Mouse (Mus musculus) midbrain, embryonic 13.5 days (tissue): ENCODE data around the gene Smc1b. TPM values are rescaled to one million over a fixed set of nuclear protein-coding genes. Genes with fewer than 3 reads are reported as not detected.

Experiments
- ATAC-seq: fragments of 200-750 bp; cut with Nextera tagmentation; 2 replicates; pipeline ENCODE4 v1.8.0; 2017; ENCODE audit warnings: mild to moderate bottlenecking, moderate TSS enrichment, moderate library complexity
- H3K27ac ChIP-seq: fragments of 300-500 bp; sonication (generic); 2 replicates; pipeline ENCODE4 v1.5.1; 2015; ENCODE audit warnings: inconsistent platforms, mild to moderate bottlenecking, moderate library complexity
- H3K27me3 ChIP-seq: fragments of 300-500 bp; sonication (generic); 2 replicates; pipeline ENCODE4 v1.6.1; 2015; ENCODE audit warnings: mild to moderate bottlenecking, inconsistent platforms
- H3K36me3 ChIP-seq: fragments of 300-500 bp; sonication (generic); 2 replicates; pipeline ENCODE4 v1.6.1; 2015; ENCODE audit warnings: mild to moderate bottlenecking, inconsistent platforms
- H3K4me1 ChIP-seq: fragments of 300-500 bp; sonication (generic); replicated peaks from 2 replicates; pipeline ENCODE4 v1.6.1; 2015; ENCODE audit warnings: inconsistent platforms
- H3K4me2 ChIP-seq: fragments of 300-500 bp; sonication (generic); replicated peaks from 2 replicates; pipeline ENCODE4 v1.6.1; 2015; ENCODE audit warnings: moderate library complexity, mild to moderate bottlenecking, inconsistent platforms
- H3K4me3 ChIP-seq: fragments of 300-500 bp; sonication (generic); replicated peaks from 2 replicates; pipeline ENCODE4 v1.5.1; 2015; ENCODE audit warnings: mild to moderate bottlenecking, inconsistent platforms
- H3K9ac ChIP-seq: fragments of 300-500 bp; sonication (generic); replicated peaks from 2 replicates; pipeline ENCODE4 v1.6.1; 2015; ENCODE audit warnings: mild to moderate bottlenecking, inconsistent platforms
- H3K9me3 ChIP-seq: fragments of 300-500 bp; sonication (generic); 2 replicates; pipeline ENCODE4 v1.6.1; 2016; ENCODE audit warnings: mild to moderate bottlenecking, inconsistent platforms
- WGBS: fragments of 180-500 bp; shearing (Covaris S2); methylation state at CpG from one replicate; pipeline ENCODE4 v1.1.7; 2015; 5-methylcytosine and 5-hydroxymethylcytosine counted together
- polyA plus RNA-seq: library from polyadenylated mRNA; unstranded; fragments of >200 nt; fragmentation: Nextera tagmentation; extraction: Ambion mirVana; gene quantifications from 2 replicates; pipeline ENCODE4 v1.2.1, GENCODE M21; 2015

The Smc1b gene
- polyA plus RNA-seq, 1 experiment from 2014 or later = 0.07 TPM

GRCm38 (mm10) chr15:85161416-85161815 is 29.7 kb upstream of the Smc1b start:
- H3K4me1 ChIP-seq = peaks cover 11% of the 10 kb centered on the region
- H3K36me3 ChIP-seq = no peaks in the 10 kb centered on the region
- no peak overlapping the region for H3K4me3 ChIP-seq
- H3K27me3 ChIP-seq = no peaks in the 10 kb centered on the region
- H3K9me3 ChIP-seq = no peaks in the 10 kb centered on the region
- H3K27ac ChIP-seq = no peak overlapping the region
- H3K4me2 ChIP-seq = no peak overlapping the region
- no peak for ATAC-seq
- no peak overlapping the region for H3K9ac ChIP-seq

GRCm38 (mm10) chr15:85156198-85156597 is 24.4 kb upstream of the Smc1b start:
- no peak overlapping the region for H3K27ac ChIP-seq
- no peaks in the 10 kb centered on the region for H3K36me3 ChIP-seq
- H3K4me2 ChIP-seq = no peak overlapping the region
- peaks cover 3% of the 10 kb centered on the region; the same call in 1 of the 2 replicates for H3K4me1 ChIP-seq
- H3K9ac ChIP-seq = no peak overlapping the region
- H3K27me3 ChIP-seq = 0 out of 2 replicates have a peak, but pooled peaks cover 4% of the 10 kb centered on the region
- WGBS = 74% methylated on average over 4 of the region's 4 CpGs
- no peak for ATAC-seq
- H3K9me3 ChIP-seq = no peaks in the 10 kb centered on the region
- H3K4me3 ChIP-seq = no peak overlapping the region

GRCm38 (mm10) chr15:85154091-85154490 is 22.3 kb upstream of the Smc1b start:
- WGBS = 92% methylated on average over 3 of the region's 3 CpGs
- Histone ChIP-seq H3K9ac (no peak overlapping the region), H3K4me1 (peaks cover 3% of the 10 kb centered on the region; the same call in 1 of the 2 replicates), H3K4me3 (no peak overlapping the region), H3K36me3 (no peaks in the 10 kb centered on the region), H3K27me3 (0 out of 2 replicates have a peak, but pooled peaks cover 4% of the 10 kb centered on the region), H3K27ac (no peak overlapping the region), H3K4me2 (no peak overlapping the region), H3K9me3 (no peaks in the 10 kb centered on the region)
- ATAC-seq = no peak

- peaks cover 5% of the 10 kb centered on the region; the same call in 1 of the 2 replicates for H3K4me1 ChIP-seq
- no peaks in the 10 kb centered on the region for H3K36me3 ChIP-seq
- no peak overlapping the region for H3K9ac ChIP-seq
- ATAC-seq = no peak
- no peaks in the 10 kb centered on the region for H3K9me3 ChIP-seq
- no peak overlapping the region for H3K4me2 ChIP-seq
- no peak overlapping the region for H3K4me3 ChIP-seq
- 74% methylated on average over 3 of the region's 3 CpGs for WGBS
- H3K27ac ChIP-seq = no peak overlapping the region
- H3K27me3 ChIP-seq = 0 out of 2 replicates have a peak, but pooled peaks cover 4% of the 10 kb centered on the region
These were observed 20.8 kb upstream of the Smc1b start for GRCm38 (mm10) chr15:85152577-85152976.

- 33% methylated on average over 13 of the region's 13 CpGs for WGBS
- Histone ChIP-seq H3K27ac (no peak overlapping the region), H3K9me3 (no peaks in the 10 kb centered on the region), H3K9ac (0 out of 2 replicates have a peak overlapping the region, but pooled peaks have one; percentile 42), H3K4me1 (peaks cover 5% of the 10 kb centered on the region; the same call in 1 of the 2 replicates), H3K4me3 (no peak overlapping the region), H3K27me3 (0 out of 2 replicates have a peak, but pooled peaks cover 4% of the 10 kb centered on the region), H3K36me3 (no peaks in the 10 kb centered on the region), H3K4me2 (no peak overlapping the region)
- ATAC-seq = peak; percentile 69
These were observed 19.7 kb upstream of the Smc1b start for GRCm38 (mm10) chr15:85151433-85151918.

- WGBS = 86% methylated on average over 5 of the region's 5 CpGs
- H3K4me3 ChIP-seq = no peak overlapping the region
- H3K9me3 ChIP-seq = no peaks in the 10 kb centered on the region
- H3K27ac ChIP-seq = no peak overlapping the region
- no peaks in the 10 kb centered on the region for H3K27me3 ChIP-seq
- H3K36me3 ChIP-seq = no peaks in the 10 kb centered on the region
- ATAC-seq = no peak
- H3K4me1 ChIP-seq = peaks cover 6% of the 10 kb centered on the region; the same call in 1 of the 2 replicates
- H3K4me2 ChIP-seq = no peak overlapping the region
- H3K9ac ChIP-seq = no peak overlapping the region
These were observed 12.5 kb upstream of the Smc1b start for GRCm38 (mm10) chr15:85144249-85144648.

GRCm38 (mm10) chr15:85143747-85144146 is 12.0 kb upstream of the Smc1b start:
- Histone ChIP-seq H3K4me1 (peaks cover 6% of the 10 kb centered on the region; the same call in 1 of the 2 replicates), H3K36me3 (no peaks in the 10 kb centered on the region), H3K9me3 (no peaks in the 10 kb centered on the region), H3K4me3 (no peak overlapping the region), H3K27ac (no peak overlapping the region), H3K4me2 (no peak overlapping the region), H3K27me3 (no peaks in the 10 kb centered on the region), H3K9ac (no peak overlapping the region)
- 97% methylated on average over 1 of the region's 1 CpGs for WGBS
- ATAC-seq = no peak

GRCm38 (mm10) chr15:85143161-85143560 is 11.4 kb upstream of the Smc1b start:
- no peak overlapping the region for H3K9ac ChIP-seq

GRCm38 (mm10) chr15:85142441-85142840 is 10.7 kb upstream of the Smc1b start:
- 70% methylated on average over 2 of the region's 2 CpGs for WGBS

More at GRCm38 (mm10) chr15:85143161-85143560, 11.4 kb upstream of the Smc1b start:
- H3K27ac ChIP-seq = no peak overlapping the region
- H3K4me3 ChIP-seq = no peak overlapping the region
- H3K4me2 ChIP-seq = no peak overlapping the region
- no peaks in the 10 kb centered on the region for H3K27me3 ChIP-seq
- H3K36me3 ChIP-seq = no peaks in the 10 kb centered on the region
- H3K4me1 ChIP-seq = peaks cover 6% of the 10 kb centered on the region; the same call in 1 of the 2 replicates
- no peak for ATAC-seq
- H3K9me3 ChIP-seq = no peaks in the 10 kb centered on the region
- 90% methylated on average over 11 of the region's 11 CpGs for WGBS

GRCm38 (mm10) chr15:85141290-85141689 is 9.5 kb upstream of the Smc1b start:
- Histone ChIP-seq H3K27ac (no peak overlapping the region), H3K9me3 (no peaks in the 10 kb centered on the region), H3K27me3 (no peaks in the 10 kb centered on the region), H3K9ac (no peak overlapping the region), H3K4me2 (no peak overlapping the region), H3K4me3 (no peak overlapping the region), H3K36me3 (no peaks in the 10 kb centered on the region), H3K4me1 (peaks cover 3% of the 10 kb centered on the region; the same call in 1 of the 2 replicates)
- 95% methylated on average over 10 of the region's 10 CpGs for WGBS
- no peak for ATAC-seq

More at GRCm38 (mm10) chr15:85142441-85142840, 10.7 kb upstream of the Smc1b start:
- no peak for ATAC-seq
- H3K27me3 ChIP-seq = no peaks in the 10 kb centered on the region
- H3K4me1 ChIP-seq = peaks cover 3% of the 10 kb centered on the region; the same call in 1 of the 2 replicates
- H3K9me3 ChIP-seq = no peaks in the 10 kb centered on the region
- H3K4me3 ChIP-seq = no peak overlapping the region
- no peak overlapping the region for H3K9ac ChIP-seq
- H3K4me2 ChIP-seq = no peak overlapping the region
- no peak overlapping the region for H3K27ac ChIP-seq
- H3K36me3 ChIP-seq = no peaks in the 10 kb centered on the region

- Histone ChIP-seq H3K4me3 (no peak overlapping the region), H3K9me3 (no peaks in the 10 kb centered on the region), H3K9ac (no peak overlapping the region), H3K27me3 (peaks cover 13% of the 10 kb centered on the region), H3K4me2 (no peak overlapping the region), H3K27ac (no peak overlapping the region), H3K4me1 (peaks cover 10% of the 10 kb centered on the region), H3K36me3 (no peaks in the 10 kb centered on the region)
- 38% methylated on average over 9 of the region's 9 CpGs for WGBS
- ATAC-seq = no peak
These were observed 3.4 kb upstream of the Smc1b start for GRCm38 (mm10) chr15:85135143-85135542.

- H3K27me3 ChIP-seq = peaks cover 13% of the 10 kb centered on the region
- 17% methylated on average over 10 of the region's 10 CpGs for WGBS
- ATAC-seq = peak; percentile 63
- H3K4me3 ChIP-seq = peak overlapping the region; percentile 40
- no peaks in the 10 kb centered on the region for H3K36me3 ChIP-seq
- peaks cover 10% of the 10 kb centered on the region for H3K4me1 ChIP-seq
- H3K9me3 ChIP-seq = no peaks in the 10 kb centered on the region
- H3K9ac ChIP-seq = no peak overlapping the region
- H3K4me2 ChIP-seq = peak overlapping the region; percentile 61
- no peak overlapping the region for H3K27ac ChIP-seq
These were observed 393 bp upstream of the Smc1b start for GRCm38 (mm10) chr15:85132193-85132520.

GRCm38 (mm10) chr15:85085641-85086040 is 46.1 kb downstream of the Smc1b start:
- H3K9ac ChIP-seq = no peak overlapping the region
- H3K4me1 ChIP-seq = no peaks in the 10 kb centered on the region
- no peak overlapping the region for H3K27ac ChIP-seq
- no peak overlapping the region for H3K4me2 ChIP-seq
- no peaks in the 10 kb centered on the region for H3K36me3 ChIP-seq
- WGBS = 80% methylated on average over 1 of the region's 1 CpGs
- no peaks in the 10 kb centered on the region for H3K27me3 ChIP-seq
- ATAC-seq = no peak
- no peak overlapping the region for H3K4me3 ChIP-seq
- no peaks in the 10 kb centered on the region for H3K9me3 ChIP-seq
